Mouse (Mus musculus): ENCODE data around the gene Xaf1. TPM values are rescaled to one million over a fixed set of nuclear protein-coding genes. Genes with fewer than 3 reads are reported as not detected.

Xaf1 gene
- polyA plus RNA-seq, 1 experiment from 2014 or later = 1.3 TPM

DNA sequence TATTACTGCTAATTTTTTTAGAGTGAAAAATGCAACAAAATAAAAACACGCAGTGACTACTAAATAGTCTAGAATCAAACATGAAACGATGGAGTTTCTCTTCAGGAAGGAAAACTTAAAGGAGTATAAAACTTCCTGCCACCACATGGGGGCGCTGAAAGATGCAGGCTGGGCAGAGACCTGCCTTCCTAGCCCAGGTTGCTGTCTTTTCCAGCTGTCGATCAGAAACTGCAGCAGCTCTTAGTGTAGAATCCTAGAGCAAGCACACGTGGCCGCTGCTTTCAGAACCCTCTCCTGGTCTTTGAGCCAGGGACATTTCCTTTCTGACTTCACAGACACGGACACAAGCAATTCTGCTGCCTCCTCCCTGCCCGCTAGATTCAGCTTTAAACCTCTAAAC is 42.5 kb downstream of the Xaf1 start:
- H3K4me1 ChIP-seq (replicated peaks; ENCODE audit: control insufficient read depth, insufficient read depth, low read length) = no peaks in the 10 kb centered on the region
- ATAC-seq (ENCODE audit: low FRiP score) (no peak), DNase-seq (ENCODE audit: low spot score) (peak; percentile 74)
- no peak overlapping the region for H3K27ac ChIP-seq (ENCODE audit: low read depth, low read length)
- no peak overlapping the region for H3K4me3 ChIP-seq (ENCODE audit: low read depth, low read length)
- no peak overlapping the region for H3K4me2 ChIP-seq (replicated peaks; ENCODE audit: low read depth, low read length)
- no peak overlapping the region for H3K9ac ChIP-seq (ENCODE audit: low read depth, low read length)
- H3K9me3 ChIP-seq (ENCODE audit: control insufficient read depth, low read length) = no peaks in the 10 kb centered on the region
- H3K36me3 ChIP-seq (ENCODE audit: control insufficient read depth, insufficient read depth, low read length) = no peaks in the 10 kb centered on the region
- WGBS = 29% methylated on average over 8 of the region's 8 CpGs
- H3K27me3 ChIP-seq (ENCODE audit: control insufficient read depth, insufficient read depth, low read length) = no peaks in the 10 kb centered on the region

DNA sequence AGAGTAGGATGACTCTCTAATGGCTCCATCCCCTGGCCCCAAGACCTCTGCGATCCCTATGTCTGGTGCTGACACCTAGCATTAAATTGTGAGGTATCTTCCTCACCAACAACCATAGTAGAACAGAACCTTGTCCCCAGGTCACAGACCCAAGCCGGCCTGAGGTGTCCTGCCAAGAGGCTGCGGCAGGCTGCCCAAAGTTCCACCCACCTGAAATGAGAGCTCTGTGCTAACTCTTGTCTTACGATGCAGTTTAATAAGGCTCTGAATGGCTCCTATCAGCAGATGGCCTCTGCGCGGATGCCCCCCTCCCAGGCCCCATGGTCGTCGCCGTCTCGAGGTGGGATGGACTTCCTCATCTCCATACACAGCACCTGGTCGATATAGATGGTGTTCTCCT is 43.1 kb downstream of the Xaf1 start:
- H3K9ac ChIP-seq (ENCODE audit: low read depth, low read length) = no peak overlapping the region
- H3K9me3 ChIP-seq (ENCODE audit: control insufficient read depth, low read length) = no peaks in the 10 kb centered on the region
- DNase-seq (ENCODE audit: low spot score) = no peak
- H3K4me2 ChIP-seq (replicated peaks; ENCODE audit: low read depth, low read length) = no peak overlapping the region
- ATAC-seq (ENCODE audit: low FRiP score) = no peak
- WGBS = 88% methylated on average over 11 of the region's 11 CpGs
- H3K36me3 ChIP-seq (ENCODE audit: control insufficient read depth, insufficient read depth, low read length) = no peaks in the 10 kb centered on the region
- no peak overlapping the region for H3K4me3 ChIP-seq (ENCODE audit: low read depth, low read length)
- H3K27ac ChIP-seq (ENCODE audit: low read depth, low read length) = no peak overlapping the region
- H3K27me3 ChIP-seq (ENCODE audit: control insufficient read depth, insufficient read depth, low read length) = no peaks in the 10 kb centered on the region
- H3K4me1 ChIP-seq (replicated peaks; ENCODE audit: control insufficient read depth, insufficient read depth, low read length) = no peaks in the 10 kb centered on the region

DNA sequence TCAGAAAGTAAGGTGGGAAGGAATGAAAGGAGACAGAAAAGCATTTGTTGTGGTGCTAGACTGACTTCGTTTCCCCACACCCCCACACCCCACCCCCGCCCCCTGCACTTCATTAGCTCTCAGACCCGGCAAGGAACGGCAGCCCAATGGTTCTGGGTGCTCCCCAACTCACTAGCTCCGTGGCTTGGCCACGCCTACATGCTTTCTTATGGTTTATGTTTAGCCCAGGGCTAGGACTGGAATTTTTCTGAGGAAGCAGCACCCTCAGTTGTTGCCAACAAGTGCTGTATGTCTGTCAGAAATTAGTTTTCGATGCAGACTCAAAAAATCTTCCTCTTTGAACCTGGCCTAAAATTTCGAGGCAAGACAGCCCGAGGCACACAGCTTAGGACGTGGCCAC is 47.1 kb downstream of the Xaf1 start:
- no peak for DNase-seq (ENCODE audit: low spot score)
- Histone ChIP-seq H3K9me3 (ENCODE audit: control insufficient read depth, low read length) (no peaks in the 10 kb centered on the region), H3K4me1 (replicated peaks; ENCODE audit: control insufficient read depth, insufficient read depth, low read length) (no peaks in the 10 kb centered on the region), H3K4me3 (ENCODE audit: low read depth, low read length) (no peak overlapping the region), H3K27me3 (ENCODE audit: control insufficient read depth, insufficient read depth, low read length) (no peaks in the 10 kb centered on the region), H3K27ac (ENCODE audit: low read depth, low read length) (no peak overlapping the region), H3K9ac (ENCODE audit: low read depth, low read length) (no peak overlapping the region), H3K4me2 (replicated peaks; ENCODE audit: low read depth, low read length) (no peak overlapping the region), H3K36me3 (ENCODE audit: control insufficient read depth, insufficient read depth, low read length) (no peaks in the 10 kb centered on the region)
- WGBS = 63% methylated on average over 10 of the region's 10 CpGs
- no peak for ATAC-seq (ENCODE audit: low FRiP score)

DNA sequence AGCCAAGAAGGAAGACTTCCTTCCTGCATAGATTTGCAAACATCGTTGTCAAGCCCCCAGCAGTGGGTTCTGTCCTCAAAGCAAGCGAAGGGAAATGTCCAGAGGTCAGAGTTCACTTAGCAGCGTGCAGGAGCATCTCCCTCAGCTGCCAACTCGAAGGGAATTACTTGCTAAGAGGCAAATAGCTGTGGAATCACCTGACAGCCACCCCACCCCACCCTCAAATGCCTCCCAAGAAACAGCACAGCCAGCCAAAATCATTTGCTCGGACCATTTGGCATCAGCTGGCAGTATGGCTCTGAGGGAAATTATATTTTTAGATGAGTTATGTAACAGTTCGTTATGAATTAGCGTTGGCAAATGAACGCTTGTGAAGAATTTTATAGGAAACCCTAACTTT is 47.6 kb downstream of the Xaf1 start:
- Histone ChIP-seq H3K4me3 (ENCODE audit: low read depth, low read length) (no peak overlapping the region), H3K36me3 (ENCODE audit: control insufficient read depth, insufficient read depth, low read length) (no peaks in the 10 kb centered on the region), H3K9ac (ENCODE audit: low read depth, low read length) (no peak overlapping the region), H3K27me3 (ENCODE audit: control insufficient read depth, insufficient read depth, low read length) (no peaks in the 10 kb centered on the region), H3K4me1 (replicated peaks; ENCODE audit: control insufficient read depth, insufficient read depth, low read length) (no peaks in the 10 kb centered on the region), H3K9me3 (ENCODE audit: control insufficient read depth, low read length) (no peaks in the 10 kb centered on the region), H3K27ac (ENCODE audit: low read depth, low read length) (no peak overlapping the region), H3K4me2 (replicated peaks; ENCODE audit: low read depth, low read length) (no peak overlapping the region)
- ATAC-seq (ENCODE audit: low FRiP score) (no peak), DNase-seq (ENCODE audit: low spot score) (no peak)
- WGBS = 61% methylated on average over 8 of the region's 8 CpGs

DNA sequence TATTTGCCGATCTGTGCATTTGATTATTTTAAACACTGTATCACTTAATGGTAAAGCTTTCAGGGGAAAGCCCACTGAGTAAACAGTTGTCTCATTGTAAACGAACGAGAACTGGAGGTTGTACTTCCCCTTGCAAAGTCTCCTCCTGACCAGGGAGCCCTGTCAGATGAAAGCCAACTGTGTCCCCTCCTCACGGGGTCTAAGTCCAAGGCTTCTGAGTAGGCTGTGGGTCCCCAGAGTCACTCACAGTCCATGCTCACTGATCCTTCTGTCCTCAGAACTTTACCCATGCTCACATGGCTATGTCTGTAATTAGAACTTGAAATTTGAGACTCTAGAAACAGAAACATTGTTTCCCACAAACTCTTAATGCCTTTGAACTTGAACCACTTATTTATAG is 48.2 kb downstream of the Xaf1 start:
- no peak overlapping the region for H3K27ac ChIP-seq (ENCODE audit: low read depth, low read length)
- no peak overlapping the region for H3K4me2 ChIP-seq (replicated peaks; ENCODE audit: low read depth, low read length)
- no peaks in the 10 kb centered on the region for H3K36me3 ChIP-seq (ENCODE audit: control insufficient read depth, insufficient read depth, low read length)
- H3K27me3 ChIP-seq (ENCODE audit: control insufficient read depth, insufficient read depth, low read length) = no peaks in the 10 kb centered on the region
- H3K4me3 ChIP-seq (ENCODE audit: low read depth, low read length) = no peak overlapping the region
- whole genome bisulfite sequencing = 75% methylated on average over 4 of the region's 4 CpGs
- H3K9ac ChIP-seq (ENCODE audit: low read depth, low read length) = no peak overlapping the region
- no peak for ATAC-seq (ENCODE audit: low FRiP score)
- H3K9me3 ChIP-seq (ENCODE audit: control insufficient read depth, low read length) = no peaks in the 10 kb centered on the region
- no peaks in the 10 kb centered on the region for H3K4me1 ChIP-seq (replicated peaks; ENCODE audit: control insufficient read depth, insufficient read depth, low read length)
- no peak for DNase-seq (ENCODE audit: low spot score)

DNA sequence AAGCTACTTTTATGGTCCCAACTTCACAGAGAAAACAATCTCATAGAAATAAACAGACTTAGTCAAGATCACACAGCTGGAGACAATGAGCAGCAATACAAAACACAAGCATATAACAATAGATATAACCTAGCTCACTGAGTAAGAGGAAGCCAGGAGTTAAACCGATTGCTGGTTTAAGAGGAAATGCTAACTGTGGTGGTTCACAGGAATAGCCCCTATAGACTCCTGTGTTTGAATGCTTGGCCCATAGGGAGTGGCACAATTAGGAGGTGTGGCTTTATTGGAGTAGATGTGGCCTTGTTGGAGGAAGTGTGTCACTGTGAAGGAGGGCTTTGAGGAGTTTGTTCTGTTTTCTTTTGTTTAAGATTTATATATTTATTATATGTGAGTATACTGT is 50.8 kb downstream of the Xaf1 start:
- no peak for DNase-seq (ENCODE audit: low spot score)
- Histone ChIP-seq H3K4me3 (ENCODE audit: low read depth, low read length) (no peak overlapping the region), H3K9ac (ENCODE audit: low read depth, low read length) (no peak overlapping the region), H3K36me3 (ENCODE audit: control insufficient read depth, insufficient read depth, low read length) (no peaks in the 10 kb centered on the region), H3K4me2 (replicated peaks; ENCODE audit: low read depth, low read length) (no peak overlapping the region), H3K27me3 (ENCODE audit: control insufficient read depth, insufficient read depth, low read length) (no peaks in the 10 kb centered on the region), H3K9me3 (ENCODE audit: control insufficient read depth, low read length) (no peaks in the 10 kb centered on the region), H3K27ac (ENCODE audit: low read depth, low read length) (no peak overlapping the region), H3K4me1 (replicated peaks; ENCODE audit: control insufficient read depth, insufficient read depth, low read length) (no peaks in the 10 kb centered on the region)
- 85% methylated on average over 1 of the region's 1 CpGs for WGBS
- no peak for ATAC-seq (ENCODE audit: low FRiP score)

DNA sequence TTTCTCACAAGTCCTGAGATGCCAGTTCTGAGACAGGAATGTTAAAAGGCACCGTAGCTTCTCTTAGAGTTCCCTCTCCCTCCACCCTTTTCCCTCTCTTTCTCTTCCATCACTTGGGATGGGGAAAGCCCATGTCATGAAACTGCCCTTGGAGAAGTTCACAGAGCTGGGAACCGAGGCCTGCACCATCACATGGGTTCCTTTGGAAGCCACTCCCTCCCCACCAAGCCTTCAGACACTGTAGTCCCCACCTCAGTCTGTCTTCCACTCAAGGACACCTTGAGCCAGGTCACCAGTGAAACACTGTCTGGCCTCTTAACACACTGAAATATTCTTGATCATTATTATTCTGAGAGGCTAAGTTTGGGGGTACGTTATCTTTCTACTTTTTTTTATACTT is 51.8 kb downstream of the Xaf1 start:
- H3K4me1 ChIP-seq (replicated peaks; ENCODE audit: control insufficient read depth, insufficient read depth, low read length) = no peaks in the 10 kb centered on the region
- 68% methylated on average over 3 of the region's 3 CpGs for WGBS

DNA sequence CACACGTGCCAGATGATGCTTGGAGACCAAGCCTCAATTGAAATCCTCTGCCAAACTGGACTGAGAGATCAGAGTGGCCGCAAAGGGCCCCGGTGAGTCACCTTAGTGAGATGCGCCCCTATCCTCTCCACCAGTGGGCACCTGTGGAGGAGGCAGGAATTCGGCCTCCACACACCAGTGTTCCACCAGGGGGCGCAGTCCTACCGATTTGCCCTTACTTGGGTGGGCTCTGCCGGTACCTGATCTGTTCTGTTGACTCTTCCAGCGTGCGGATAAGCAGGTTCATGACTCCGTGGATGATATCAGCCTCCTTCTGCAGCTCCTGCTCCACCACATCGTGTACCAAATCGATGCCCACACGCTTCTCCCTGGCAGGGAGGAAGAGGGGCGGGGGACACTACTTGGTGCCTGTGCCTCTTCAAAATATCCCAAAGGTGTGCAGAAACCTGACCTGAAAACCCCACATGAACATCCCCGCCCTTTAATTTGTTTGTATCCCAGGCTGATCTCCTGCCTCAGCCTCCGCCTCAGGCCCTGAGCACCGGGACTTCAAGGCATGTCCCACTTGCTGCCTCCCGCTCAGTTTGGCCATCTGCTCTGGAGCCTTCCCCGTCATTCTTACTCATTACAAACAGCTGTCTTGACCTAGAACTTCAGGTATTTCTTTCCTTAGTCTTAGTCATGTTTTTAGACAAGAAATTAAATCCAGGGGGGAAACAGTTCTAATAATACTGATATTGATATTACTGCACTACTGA is 53.7 kb downstream of the Xaf1 start:
- no peaks in the 10 kb centered on the region for H3K27me3 ChIP-seq (ENCODE audit: control insufficient read depth, insufficient read depth, low read length)
- DNase-seq (ENCODE audit: low spot score) = peak; percentile 86
- ATAC-seq (ENCODE audit: low FRiP score) = no peak
- no peak overlapping the region for H3K4me2 ChIP-seq (replicated peaks; ENCODE audit: low read depth, low read length)
- no peaks in the 10 kb centered on the region for H3K9me3 ChIP-seq (ENCODE audit: control insufficient read depth, low read length)
- H3K4me3 ChIP-seq (ENCODE audit: low read depth, low read length) = no peak overlapping the region
- H3K9ac ChIP-seq (ENCODE audit: low read depth, low read length) = no peak overlapping the region
- no peaks in the 10 kb centered on the region for H3K4me1 ChIP-seq (replicated peaks; ENCODE audit: control insufficient read depth, insufficient read depth, low read length)
- no peaks in the 10 kb centered on the region for H3K36me3 ChIP-seq (ENCODE audit: control insufficient read depth, insufficient read depth, low read length)
- H3K27ac ChIP-seq (ENCODE audit: low read depth, low read length) = no peak overlapping the region
- 23% methylated on average over 20 of the region's 20 CpGs for WGBS

More for the DNA sequence above, 51.8 kb downstream of the Xaf1 start:
- ATAC-seq (ENCODE audit: low FRiP score) (no peak), DNase-seq (ENCODE audit: low spot score) (no peak)
- Histone ChIP-seq H3K36me3 (ENCODE audit: control insufficient read depth, insufficient read depth, low read length) (no peaks in the 10 kb centered on the region), H3K4me2 (replicated peaks; ENCODE audit: low read depth, low read length) (no peak overlapping the region), H3K27ac (ENCODE audit: low read depth, low read length) (no peak overlapping the region), H3K4me3 (ENCODE audit: low read depth, low read length) (no peak overlapping the region), H3K9me3 (ENCODE audit: control insufficient read depth, low read length) (no peaks in the 10 kb centered on the region), H3K9ac (ENCODE audit: low read depth, low read length) (no peak overlapping the region), H3K27me3 (ENCODE audit: control insufficient read depth, insufficient read depth, low read length) (no peaks in the 10 kb centered on the region)

Data from hindbrain, embryonic 11.5 days (tissue).